Mouse (Mus musculus) kidney, adult 2 months (tissue): ENCODE measurements around the gene Hist3h2a. TPM values are rescaled to one million over a fixed set of nuclear protein-coding genes. Genes with fewer than 3 reads are reported as not detected.

Experiments used
- DNase-seq: peaks from one replicate; pipeline ENCODE4 v3.0.0; 2021
- H3K27ac ChIP-seq: fragments of 200-500 bp; 2 replicates; pipeline ENCODE4 v1.5.1; 2012; ENCODE audit warnings: low read depth, low read length, control low read depth, inconsistent platforms; ENCODE audit not compliant: insufficient read depth
- H3K27me3 ChIP-seq: fragments of 200-500 bp; replicated peaks from 2 replicates; pipeline ENCODE4 v1.6.1; 2012; ENCODE audit warnings: mild to moderate bottlenecking, moderate library complexity, low read length, inconsistent platforms; ENCODE audit not compliant: control insufficient read depth, insufficient read depth
- H3K36me3 ChIP-seq: fragments of 200-500 bp; 2 replicates; pipeline ENCODE4 v1.6.1; 2012; ENCODE audit warnings: mild to moderate bottlenecking, moderate library complexity, low read length, inconsistent platforms; ENCODE audit not compliant: control insufficient read depth, insufficient read depth
- H3K4me1 ChIP-seq: fragments of 200-500 bp; 2 replicates; pipeline ENCODE4 v1.6.1; 2011; ENCODE audit warnings: low read length; ENCODE audit not compliant: control insufficient read depth, insufficient read depth
- H3K4me3 ChIP-seq: fragments of 200-500 bp; 2 replicates; pipeline ENCODE4 v1.5.1; 2011; ENCODE audit warnings: mild to moderate bottlenecking, low read depth, low read length, control low read depth; ENCODE audit not compliant: insufficient read depth
- CTCF ChIP-seq: fragments of 200-500 bp; conservative IDR thresholded peaks from 2 replicates; pipeline ENCODE4 v1.5.1; 2011; ENCODE audit warnings: low read depth, mild to moderate bottlenecking, control low read depth, low read length, moderate library complexity, mixed read lengths; ENCODE audit not compliant: insufficient read depth, insufficient read length
- POLR2A ChIP-seq: fragments of 200-500 bp; IDR thresholded peaks from one replicate; pipeline ENCODE4 v1.6.1; 2011; ENCODE audit warnings: low read depth, low read length, control low read depth
- WGBS: fragments of 180-500 bp; shearing (Covaris S2); methylation state at CpG from one replicate; pipeline ENCODE4 v1.1.7; 2018; 5-methylcytosine and 5-hydroxymethylcytosine counted together
- polyA plus RNA-seq: library from polyadenylated mRNA; depleted of rRNA; stranded (reverse); fragments of >200 nt; gene quantifications from 2 replicates; pipeline ENCODE4 v1.2.3, GENCODE M21; 2012

The Hist3h2a gene
- polyA plus RNA-seq, 1 experiment: 29.5 TPM

GRCm38 (mm10) chr11:58963543-58963942 is 9.1 kb downstream of the Hist3h2a start:
- peak; percentile 82 for DNase-seq
- Histone ChIP-seq H3K36me3 (no peaks in the 10 kb centered on the region), H3K27me3 (no peaks in the 10 kb centered on the region), H3K4me3 (no peak overlapping the region), H3K27ac (no peak overlapping the region), H3K4me1 (peaks cover 3% of the 10 kb centered on the region; the same call in 1 of the 2 replicates)
- WGBS: 35% methylated on average over 17 of the region's 17 CpGs
- TF ChIP-seq POLR2A (no peak), CTCF (no peak)

GRCm38 (mm10) chr11:58964216-58964615 is 9.7 kb downstream of the Hist3h2a start:
- Histone ChIP-seq H3K27me3 (no peaks in the 10 kb centered on the region), H3K4me3 (no peak overlapping the region), H3K27ac (no peak overlapping the region), H3K4me1 (peaks cover 10% of the 10 kb centered on the region; the same call in 1 of the 2 replicates), H3K36me3 (no peaks in the 10 kb centered on the region)
- TF ChIP-seq POLR2A (no peak), CTCF (no peak)
- no peak for DNase-seq
- 87% methylated on average over 7 of the region's 7 CpGs for WGBS

GRCm38 (mm10) chr11:58965001-58965760 is 10.7 kb downstream of the Hist3h2a start:
- TF ChIP-seq POLR2A: no peak
- TF ChIP-seq CTCF: no peak
- Histone ChIP-seq H3K4me1 (peaks cover 17% of the 10 kb centered on the region; the same call in 1 of the 2 replicates), H3K4me3 (no peak overlapping the region), H3K36me3 (no peaks in the 10 kb centered on the region), H3K27me3 (no peaks in the 10 kb centered on the region), H3K27ac (no peak overlapping the region)
- DNase-seq: no peak
- 54% methylated on average over 12 of the region's 12 CpGs for WGBS

- WGBS: 93% methylated on average over 1 of the region's 1 CpGs
These were observed 12.9 kb downstream of the Hist3h2a start for GRCm38 (mm10) chr11:58967346-58967745.

GRCm38 (mm10) chr11:58968551-58968950 is 14.1 kb downstream of the Hist3h2a start:
- WGBS: 66% methylated on average over 7 of the region's 7 CpGs
- H3K4me1 ChIP-seq: peaks cover 24% of the 10 kb centered on the region; the same call in 1 of the 2 replicates
- no peak for DNase-seq
- H3K36me3 ChIP-seq: no peaks in the 10 kb centered on the region
- TF ChIP-seq POLR2A: no peak
- no peak for TF ChIP-seq CTCF
- H3K27ac ChIP-seq: no peak overlapping the region
- H3K27me3 ChIP-seq: no peaks in the 10 kb centered on the region
- H3K4me3 ChIP-seq: no peak overlapping the region

More at GRCm38 (mm10) chr11:58967346-58967745, 12.9 kb downstream of the Hist3h2a start:
- no peak for DNase-seq
- H3K27me3 ChIP-seq: no peaks in the 10 kb centered on the region
- peaks cover 24% of the 10 kb centered on the region; the same call in 1 of the 2 replicates for H3K4me1 ChIP-seq
- no peak overlapping the region for H3K27ac ChIP-seq
- TF ChIP-seq POLR2A (no peak), CTCF (peak; percentile 46)
- no peak overlapping the region for H3K4me3 ChIP-seq
- H3K36me3 ChIP-seq: no peaks in the 10 kb centered on the region

- 45% methylated on average over 8 of the region's 8 CpGs for WGBS
- peak; percentile 62 for DNase-seq
- TF ChIP-seq CTCF (no peak), POLR2A (no peak)
- Histone ChIP-seq H3K27ac (peak overlapping the region; percentile 52; the same call in 1 of the 2 replicates), H3K4me3 (no peak overlapping the region), H3K36me3 (no peaks in the 10 kb centered on the region), H3K27me3 (no peaks in the 10 kb centered on the region), H3K4me1 (peaks cover 24% of the 10 kb centered on the region; the same call in 1 of the 2 replicates)
These were observed 14.5 kb downstream of the Hist3h2a start for GRCm38 (mm10) chr11:58969027-58969426.

- Histone ChIP-seq H3K36me3 (no peaks in the 10 kb centered on the region), H3K27ac (peak overlapping the region; percentile 59; the same call in 1 of the 2 replicates), H3K4me3 (no peak overlapping the region), H3K27me3 (no peaks in the 10 kb centered on the region), H3K4me1 (peaks cover 24% of the 10 kb centered on the region; the same call in 1 of the 2 replicates)
- DNase-seq: peak; percentile 87
- 38% methylated on average over 6 of the region's 6 CpGs for WGBS
- no peak for TF ChIP-seq POLR2A
- no peak for TF ChIP-seq CTCF
These were observed 15.2 kb downstream of the Hist3h2a start for GRCm38 (mm10) chr11:58969659-58970058.
